Mouse (Mus musculus): ENCODE results near the gene Atg4d. TPM values are rescaled to one million over a fixed set of nuclear protein-coding genes. Genes with fewer than 3 reads are reported as not detected.

Gene Atg4d
- polyA plus RNA-seq, 1 experiment from 2014 or later = 44.7 TPM

GRCm38 (mm10) chr9:21275727-21276126, 10.6 kb downstream of the Atg4d start:
- no peak for TF ChIP-seq CTCF (IDR thresholded peaks at IDR 0.05; ENCODE audit: low read depth)
- ATAC-seq = no peak
- Histone ChIP-seq H3K4me2 (replicated peaks; ENCODE audit: low read depth) (no peak overlapping the region), H3K4me1 (replicated peaks; ENCODE audit: control insufficient read depth, insufficient read depth, low read length) (no peaks in the 10 kb centered on the region), H3K36me3 (ENCODE audit: control insufficient read depth, insufficient read depth) (peaks cover 91% of the 10 kb centered on the region), H3K9ac (ENCODE audit: low read depth, low read length) (no peak overlapping the region), H3K4me3 (ENCODE audit: low read depth, low read length) (no peak overlapping the region), H3K27ac (ENCODE audit: low read depth, low read length) (no peak overlapping the region), H3K9me3 (ENCODE audit: control insufficient read depth) (no peaks in the 10 kb centered on the region), H3K27me3 (replicated peaks; ENCODE audit: control insufficient read depth, insufficient read depth, low read length) (no peaks in the 10 kb centered on the region)
- WGBS = 88% methylated on average over 12 of the region's 12 CpGs

GRCm38 (mm10) chr9:21276307-21276706, 11.2 kb downstream of the Atg4d start:
- Histone ChIP-seq H3K27ac (ENCODE audit: low read depth, low read length) (no peak overlapping the region), H3K4me3 (ENCODE audit: low read depth, low read length) (no peak overlapping the region), H3K36me3 (ENCODE audit: control insufficient read depth, insufficient read depth) (peaks cover 91% of the 10 kb centered on the region), H3K4me2 (replicated peaks; ENCODE audit: low read depth) (no peak overlapping the region), H3K9ac (ENCODE audit: low read depth, low read length) (no peak overlapping the region), H3K4me1 (replicated peaks; ENCODE audit: control insufficient read depth, insufficient read depth, low read length) (no peaks in the 10 kb centered on the region), H3K9me3 (ENCODE audit: control insufficient read depth) (no peaks in the 10 kb centered on the region), H3K27me3 (replicated peaks; ENCODE audit: control insufficient read depth, insufficient read depth, low read length) (no peaks in the 10 kb centered on the region)
- 91% methylated on average over 8 of the region's 8 CpGs for WGBS
- no peak for ATAC-seq
- TF ChIP-seq CTCF (IDR thresholded peaks at IDR 0.05; ENCODE audit: low read depth) = no peak

DNA sequence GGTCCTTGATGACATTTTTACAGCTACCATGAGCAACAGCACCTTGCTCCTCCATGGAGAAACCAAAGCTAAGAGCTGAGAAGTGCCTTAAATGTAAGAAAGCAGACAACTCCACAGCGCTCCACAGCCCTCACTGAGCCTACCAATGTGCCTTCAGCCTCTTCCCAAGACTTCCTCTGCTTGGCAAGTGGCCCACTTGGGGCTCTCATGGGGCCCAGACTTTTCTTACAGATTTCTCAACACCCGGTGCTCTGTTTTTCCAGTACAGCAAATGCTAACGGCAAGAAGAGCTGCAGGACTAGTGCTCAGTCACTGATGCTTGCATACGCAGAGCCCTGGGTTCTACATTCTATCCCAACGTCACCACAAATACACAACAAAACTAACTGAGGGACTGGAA, 12.7 kb downstream of the Atg4d start:
- H3K9ac ChIP-seq (ENCODE audit: low read depth, low read length) = no peak overlapping the region
- WGBS = 90% methylated on average over 5 of the region's 5 CpGs
- H3K27me3 ChIP-seq (replicated peaks; ENCODE audit: control insufficient read depth, insufficient read depth, low read length) = no peaks in the 10 kb centered on the region
- H3K4me2 ChIP-seq (replicated peaks; ENCODE audit: low read depth) = no peak overlapping the region
- ATAC-seq = no peak
- no peaks in the 10 kb centered on the region for H3K4me1 ChIP-seq (replicated peaks; ENCODE audit: control insufficient read depth, insufficient read depth, low read length)
- H3K4me3 ChIP-seq (ENCODE audit: low read depth, low read length) = no peak overlapping the region
- no peak overlapping the region for H3K27ac ChIP-seq (ENCODE audit: low read depth, low read length)
- no peak for TF ChIP-seq CTCF (IDR thresholded peaks at IDR 0.05; ENCODE audit: low read depth)
- peaks cover 89% of the 10 kb centered on the region for H3K36me3 ChIP-seq (ENCODE audit: control insufficient read depth, insufficient read depth)
- no peaks in the 10 kb centered on the region for H3K9me3 ChIP-seq (ENCODE audit: control insufficient read depth)

DNA sequence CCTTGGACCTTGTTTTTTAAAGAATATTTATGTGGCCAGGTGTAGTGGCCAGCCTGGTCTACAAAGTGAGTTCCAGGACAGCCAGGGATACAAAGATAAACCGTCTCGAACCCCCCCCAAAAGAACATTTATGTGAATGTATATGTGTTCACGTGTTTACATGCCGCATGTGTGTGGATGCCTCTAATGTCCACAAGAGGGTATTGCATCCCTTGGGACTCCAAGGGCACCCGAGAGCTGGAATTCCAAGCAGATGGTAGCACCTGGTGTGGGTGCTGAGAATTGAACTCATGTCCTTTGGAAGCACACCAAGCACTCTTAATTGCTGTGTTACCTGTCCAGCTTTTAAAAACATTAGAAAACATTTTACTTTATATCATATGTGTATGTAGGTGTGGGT, 18.5 kb downstream of the Atg4d start:
- ATAC-seq = no peak
- peak overlapping the region; percentile 15; the same call in 1 of the 2 replicates for H3K27ac ChIP-seq (ENCODE audit: low read depth, low read length)

GRCm38 (mm10) chr9:21283994-21284393, 18.9 kb downstream of the Atg4d start:
- Histone ChIP-seq H3K27ac (ENCODE audit: low read depth, low read length) (peak overlapping the region; percentile 31), H3K36me3 (ENCODE audit: control insufficient read depth, insufficient read depth) (peaks cover 41% of the 10 kb centered on the region), H3K4me1 (replicated peaks; ENCODE audit: control insufficient read depth, insufficient read depth, low read length) (peaks cover 11% of the 10 kb centered on the region; the same call in 1 of the 2 replicates), H3K9ac (ENCODE audit: low read depth, low read length) (no peak overlapping the region), H3K4me2 (replicated peaks; ENCODE audit: low read depth) (no peak overlapping the region), H3K9me3 (ENCODE audit: control insufficient read depth) (no peaks in the 10 kb centered on the region), H3K27me3 (replicated peaks; ENCODE audit: control insufficient read depth, insufficient read depth, low read length) (no peaks in the 10 kb centered on the region), H3K4me3 (ENCODE audit: low read depth, low read length) (no peak overlapping the region)
- 46% methylated on average over 3 of the region's 3 CpGs for WGBS
- TF ChIP-seq CTCF (IDR thresholded peaks at IDR 0.05; ENCODE audit: low read depth) = no peak
- peak; percentile 23; the same call in 1 of the 2 replicates for ATAC-seq

More for the DNA sequence above, 18.5 kb downstream of the Atg4d start:
- TF ChIP-seq CTCF (IDR thresholded peaks at IDR 0.05; ENCODE audit: low read depth) = peak; percentile 57
- H3K9me3 ChIP-seq (ENCODE audit: control insufficient read depth) = no peaks in the 10 kb centered on the region
- no peak overlapping the region for H3K4me3 ChIP-seq (ENCODE audit: low read depth, low read length)
- no peak overlapping the region for H3K4me2 ChIP-seq (replicated peaks; ENCODE audit: low read depth)
- no peaks in the 10 kb centered on the region for H3K27me3 ChIP-seq (replicated peaks; ENCODE audit: control insufficient read depth, insufficient read depth, low read length)
- peaks cover 45% of the 10 kb centered on the region for H3K36me3 ChIP-seq (ENCODE audit: control insufficient read depth, insufficient read depth)
- H3K4me1 ChIP-seq (replicated peaks; ENCODE audit: control insufficient read depth, insufficient read depth, low read length) = peaks cover 8% of the 10 kb centered on the region; the same call in 1 of the 2 replicates
- H3K9ac ChIP-seq (ENCODE audit: low read depth, low read length) = no peak overlapping the region
- 84% methylated on average over 5 of the region's 5 CpGs for WGBS

DNA sequence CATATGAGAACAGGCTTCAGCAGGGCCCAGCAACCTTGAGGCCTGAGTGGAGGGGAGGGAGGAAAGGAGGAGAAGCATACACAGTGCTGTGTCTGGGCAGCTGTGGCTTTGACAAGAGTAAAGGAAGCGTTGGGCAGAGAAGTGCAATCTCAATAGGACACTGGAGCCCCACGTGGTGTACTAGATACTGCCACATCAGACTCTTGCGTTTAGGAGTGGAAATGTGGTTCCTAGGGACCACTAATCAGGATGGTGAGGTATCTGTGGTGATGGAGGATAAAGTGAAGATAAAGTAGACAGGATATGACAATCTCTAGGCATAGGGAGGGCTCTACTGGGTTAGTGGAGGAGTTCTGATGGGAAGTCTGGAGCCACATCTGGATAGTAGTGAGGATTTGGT, 21.7 kb downstream of the Atg4d start:
- TF ChIP-seq CTCF (IDR thresholded peaks at IDR 0.05; ENCODE audit: low read depth) = no peak
- Histone ChIP-seq H3K9ac (ENCODE audit: low read depth, low read length) (no peak overlapping the region), H3K4me1 (replicated peaks; ENCODE audit: control insufficient read depth, insufficient read depth, low read length) (peaks cover 15% of the 10 kb centered on the region; the same call in 1 of the 2 replicates), H3K4me3 (ENCODE audit: low read depth, low read length) (peak overlapping the region; percentile 76), H3K27me3 (replicated peaks; ENCODE audit: control insufficient read depth, insufficient read depth, low read length) (no peaks in the 10 kb centered on the region), H3K36me3 (ENCODE audit: control insufficient read depth, insufficient read depth) (peaks cover 15% of the 10 kb centered on the region), H3K4me2 (replicated peaks; ENCODE audit: low read depth) (peak overlapping the region; percentile 82), H3K9me3 (ENCODE audit: control insufficient read depth) (no peaks in the 10 kb centered on the region), H3K27ac (ENCODE audit: low read depth, low read length) (no peak overlapping the region)
- no peak for ATAC-seq
- 49% methylated on average over 3 of the region's 3 CpGs for WGBS
